Mouse (Mus musculus): ENCODE results near the gene Gnao1. TPM values are rescaled to one million over a fixed set of nuclear protein-coding genes. Genes with fewer than 3 reads are reported as not detected.

Gene Gnao1
- polyA plus RNA-seq, 1 experiment from 2014 or later, result 19.3 TPM

GRCm38 (mm10) chr8:94009243-94009845, 199.6 kb downstream of the Gnao1 start:
- H3K4me3 ChIP-seq, result no peak overlapping the region
- H3K9me3 ChIP-seq (replicated peaks), result no peaks in the 10 kb centered on the region
- no peak for ATAC-seq (ENCODE audit: insufficient number of reproducible peaks, low FRiP score)
- WGBS, result 44% methylated on average over 15 of the region's 15 CpGs
- H3K4me2 ChIP-seq, result peak overlapping the region; percentile 2; the same call in 1 of the 2 replicates
- H3K27ac ChIP-seq (ENCODE audit: poor library complexity, severe bottlenecking), result no peak overlapping the region
- H3K36me3 ChIP-seq, result peaks cover 8% of the 10 kb centered on the region; the same call in 1 of the 2 replicates
- peaks cover 30% of the 10 kb centered on the region for H3K4me1 ChIP-seq (replicated peaks)
- H3K27me3 ChIP-seq (replicated peaks), result no peaks in the 10 kb centered on the region
- H3K9ac ChIP-seq, result peak overlapping the region; percentile 42; the same call in 1 of the 2 replicates

GRCm38 (mm10) chr8:94010101-94010705, 200.4 kb downstream of the Gnao1 start:
- Histone ChIP-seq H3K4me1 (replicated peaks) (peaks cover 30% of the 10 kb centered on the region), H3K4me3 (peak overlapping the region; percentile 27; the same call in 1 of the 2 replicates), H3K4me2 (peak overlapping the region; percentile 46), H3K27me3 (replicated peaks) (no peaks in the 10 kb centered on the region), H3K9ac (peak overlapping the region; percentile 43; the same call in 1 of the 2 replicates), H3K27ac (ENCODE audit: poor library complexity, severe bottlenecking) (no peak overlapping the region), H3K36me3 (peaks cover 3% of the 10 kb centered on the region; the same call in 1 of the 2 replicates), H3K9me3 (replicated peaks) (no peaks in the 10 kb centered on the region)
- WGBS, result 67% methylated on average over 2 of the region's 2 CpGs
- ATAC-seq (ENCODE audit: insufficient number of reproducible peaks, low FRiP score), result no peak

DNA sequence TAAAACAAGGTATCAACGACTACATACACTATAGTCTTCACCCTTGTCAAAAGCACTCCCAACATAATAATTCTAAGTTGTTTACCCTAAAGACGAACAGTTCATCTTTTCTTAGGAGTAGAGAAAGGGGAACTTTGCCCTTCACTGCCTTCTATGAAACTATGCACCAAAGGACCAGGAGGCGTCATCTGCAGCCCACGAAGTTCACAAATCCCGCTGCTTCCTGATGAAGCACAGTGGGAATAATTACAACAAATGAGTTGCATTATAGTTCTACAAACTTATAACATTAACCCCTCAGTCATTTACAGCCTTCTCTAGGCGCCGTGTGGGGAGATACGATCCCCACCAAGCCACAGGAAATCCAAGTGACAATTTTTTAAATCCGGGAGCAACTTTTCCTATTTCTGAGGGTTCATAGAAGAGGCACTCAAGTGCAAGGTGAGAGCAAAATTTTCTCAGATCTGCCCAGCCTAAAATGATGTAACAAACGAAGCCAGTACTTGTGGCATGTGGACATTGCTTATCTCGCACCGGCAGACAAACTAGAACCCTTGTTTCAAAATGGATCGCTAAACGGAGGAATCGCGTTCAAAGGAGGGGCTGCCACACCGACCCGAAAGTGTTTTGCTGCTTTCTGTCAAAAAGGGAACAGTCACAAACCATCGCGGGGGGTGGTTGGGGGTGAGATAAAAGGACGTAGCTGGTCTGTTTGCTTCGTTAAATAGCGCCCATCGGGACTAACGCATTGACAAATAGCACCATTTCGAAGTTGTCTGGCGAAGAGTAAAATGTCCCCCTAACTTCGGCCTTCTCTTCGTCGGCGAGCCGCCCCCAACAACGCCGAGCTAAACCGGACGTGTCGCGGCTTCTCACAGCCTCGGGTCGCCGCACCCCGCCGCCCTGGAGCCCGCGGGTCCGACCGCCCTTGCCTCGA, 201.6 kb downstream of the Gnao1 start:
- H3K36me3 ChIP-seq, result peaks cover 3% of the 10 kb centered on the region; the same call in 1 of the 2 replicates
- 3% methylated on average over 48 of the region's 48 CpGs for WGBS
- peaks cover 30% of the 10 kb centered on the region for H3K4me1 ChIP-seq (replicated peaks)
- peak overlapping the region; percentile 80 for H3K4me3 ChIP-seq
- peak overlapping the region; percentile 93 for H3K9ac ChIP-seq
- H3K27ac ChIP-seq (ENCODE audit: poor library complexity, severe bottlenecking), result peak overlapping the region; percentile 93
- peak overlapping the region; percentile 88 for H3K4me2 ChIP-seq
- no peak for ATAC-seq (ENCODE audit: insufficient number of reproducible peaks, low FRiP score)
- no peaks in the 10 kb centered on the region for H3K27me3 ChIP-seq (replicated peaks)
- no peaks in the 10 kb centered on the region for H3K9me3 ChIP-seq (replicated peaks)

GRCm38 (mm10) chr8:94012013-94012951, 202.5 kb downstream of the Gnao1 start, which contains the start of gene Amfr:
Gene Amfr (minus strand): TSS chr8:94012842.
- H3K4me3 ChIP-seq, result peak within 1 kb of the TSS; percentile 80
- WGBS, result under 1% methylated on average over 104 of the region's 130 CpGs
- ATAC-seq (ENCODE audit: insufficient number of reproducible peaks, low FRiP score), result peak; percentile 94

DNA sequence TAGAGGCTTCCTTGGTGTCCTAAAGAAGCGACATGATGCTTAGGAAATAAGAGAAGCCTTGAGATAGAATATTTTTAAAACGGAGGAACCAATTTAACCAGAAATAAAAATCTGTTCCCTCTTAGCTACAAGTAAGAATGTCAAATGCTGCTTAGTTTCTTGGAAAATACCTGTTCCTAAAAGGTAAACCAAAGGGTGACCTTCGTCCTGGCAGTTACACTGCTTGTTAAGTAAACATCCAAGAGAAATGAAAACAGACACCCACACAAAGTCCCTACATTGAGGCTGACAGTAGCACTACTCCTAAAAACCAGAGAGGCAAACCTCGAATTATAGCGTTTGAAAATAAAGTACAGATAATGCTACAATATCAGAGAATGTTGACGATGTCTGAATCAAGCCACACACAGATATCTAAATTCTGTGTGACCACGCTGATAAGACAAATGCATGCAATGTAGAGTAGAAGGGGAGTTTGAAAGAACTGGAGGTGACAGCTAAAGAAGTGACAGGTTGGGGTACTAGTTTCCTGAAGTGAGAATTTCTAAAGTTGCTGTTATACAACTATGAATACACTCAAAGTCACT, 203.4 kb downstream of the Gnao1 start:
- no peaks in the 10 kb centered on the region for H3K27me3 ChIP-seq (replicated peaks)
- ATAC-seq (ENCODE audit: insufficient number of reproducible peaks, low FRiP score), result no peak
- H3K4me3 ChIP-seq, result peak overlapping the region; percentile 80
- peak overlapping the region; percentile 93 for H3K9ac ChIP-seq
- 19% methylated on average over 7 of the region's 7 CpGs for WGBS
- H3K36me3 ChIP-seq, result peaks cover 2% of the 10 kb centered on the region
- H3K4me2 ChIP-seq, result peak overlapping the region; percentile 88
- peak overlapping the region; percentile 93 for H3K27ac ChIP-seq (ENCODE audit: poor library complexity, severe bottlenecking)
- H3K4me1 ChIP-seq (replicated peaks), result peaks cover 30% of the 10 kb centered on the region
- H3K9me3 ChIP-seq (replicated peaks), result no peaks in the 10 kb centered on the region

More at GRCm38 (mm10) chr8:94012013-94012951, 202.5 kb downstream of the Gnao1 start, which contains the start of gene Amfr:
- Histone ChIP-seq H3K27me3 (replicated peaks) (no peaks in the 10 kb centered on the region), H3K4me1 (replicated peaks) (peaks cover 30% of the 10 kb centered on the region), H3K9me3 (replicated peaks) (no peaks in the 10 kb centered on the region), H3K4me2 (peak within 1 kb of the TSS; percentile 88), H3K9ac (peak within 1 kb of the TSS; percentile 93), H3K36me3 (0 out of 2 replicates have a peak, but pooled peaks cover 2% of the 10 kb centered on the region), H3K27ac (ENCODE audit: poor library complexity, severe bottlenecking) (peak within 1 kb of the TSS; percentile 93)

Small RNA genes lying within 50 kb of the gene (microRNA-seq; reads per million reads assigned to microRNA genes)
- gene Gm24159, result not detected

Other genes with a start within 250 kb of the Gnao1 start
- gene Amfr, start 202.9 kb downstream of the Gnao1 start, polyA plus RNA-seq (2016; fragmentation: Nextera tagmentation; extraction: Ambion mirVana), result 67.2 and 71.1 TPM in 2 replicates
- gene Nudt21, start 227.1 kb downstream of the Gnao1 start, polyA plus RNA-seq (2016; fragmentation: Nextera tagmentation; extraction: Ambion mirVana), result 83.1 and 88.5 TPM in 2 replicates
- gene Ogfod1, start 227.2 kb downstream of the Gnao1 start, polyA plus RNA-seq (2016; fragmentation: Nextera tagmentation; extraction: Ambion mirVana), result 13.8 and 14.4 TPM in 2 replicates